In genomic region chr11:34779966-34780365, GRCm38 (mm10) we compare ENCODE assay signal across 17 mouse cellular contexts.
"Had no signal": no experiment of that assay in that cellular context is flagged by ENCODE, and none has a peak within 500 bp of the region (broad histone marks: within the 10 kb centered on the region; RNA-seq: fewer than 3 reads in every experiment).

No protein-coding gene starts in this region.

- H3K36me3 ChIP-seq: limb, embryonic 12.5 days; midbrain, embryonic 12.5 days; stomach, embryonic 15.5 days had no signal

- ATAC-seq: intestine, postnatal 0 days; midbrain, embryonic 16.5 days had no signal

- DNase-seq: kidney, adult 8-10 months; kidney, postnatal 36 days; layer of hippocampus, adult 9-11 months; layer of hippocampus, postnatal 36 days; liver; lung, postnatal 10 days; lung, postnatal 4 days; right cerebral cortex, postnatal 14 days; thymus, adult 2 months; thymus, postnatal 36 days had no signal

- H3K4me3 ChIP-seq: limb, embryonic 12.5 days; midbrain, embryonic 12.5 days; stomach, embryonic 15.5 days had no signal

- H3K27ac ChIP-seq: kidney, postnatal 0 days; limb, embryonic 12.5 days; liver, embryonic 14.5 days; midbrain, embryonic 12.5 days; stomach, embryonic 15.5 days had no signal
